Mouse (Mus musculus) lung, embryonic 16.5 days (tissue): ENCODE measurements at regions not wholly inside any gene's neighbourhood (a gene's known extent, or its start where the extent isn't known, plus 50 kb on each side); places are given as distances from the start of the nearest gene placed in this dataset.

ENCODE experiments used
- ATAC-seq: fragments of 200-750 bp; cut with Nextera tagmentation; 2 replicates; pipeline ENCODE4 v1.8.0; 2017; ENCODE audit warnings: low read depth, mild to moderate bottlenecking, moderate library complexity
- H3K27ac ChIP-seq: fragments of 300-500 bp; sonication (generic); 2 replicates; pipeline ENCODE4 v1.5.1; 2014; ENCODE audit warnings: mild to moderate bottlenecking, control low read depth, low read length
- H3K27me3 ChIP-seq: fragments of 300-500 bp; sonication (generic); 2 replicates; pipeline ENCODE4 v1.6.1; 2014; ENCODE audit warnings: low read depth, low read length, mixed read lengths; ENCODE audit not compliant: control insufficient read depth, insufficient read depth
- H3K36me3 ChIP-seq: fragments of 300-500 bp; sonication (generic); 2 replicates; pipeline ENCODE4 v1.6.1; 2014; ENCODE audit warnings: low read length; ENCODE audit not compliant: control insufficient read depth, insufficient read depth
- H3K4me1 ChIP-seq: fragments of 300-500 bp; sonication (generic); replicated peaks from 2 replicates; pipeline ENCODE4 v1.6.1; 2014; ENCODE audit warnings: low read length, mixed read lengths; ENCODE audit not compliant: control insufficient read depth, insufficient read depth
- H3K4me2 ChIP-seq: fragments of 300-500 bp; sonication (generic); 2 replicates; pipeline ENCODE4 v1.6.1; 2014; ENCODE audit warnings: low read depth, low read length, control low read depth
- H3K4me3 ChIP-seq: fragments of 300-500 bp; sonication (generic); 2 replicates; pipeline ENCODE4 v1.5.1; 2014; ENCODE audit warnings: mild to moderate bottlenecking, low read length, control low read depth
- H3K9ac ChIP-seq: fragments of 300-500 bp; sonication (generic); 2 replicates; pipeline ENCODE4 v1.6.1; 2014; ENCODE audit warnings: low read length, control low read depth
- H3K9me3 ChIP-seq: fragments of 300-500 bp; sonication (generic); 2 replicates; pipeline ENCODE4 v1.6.1; 2016; ENCODE audit warnings: low read length; ENCODE audit not compliant: control insufficient read depth
- WGBS: fragments of 180-500 bp; shearing (Covaris S2); extraction: QIAGEN DNeasy Blood & Tissue Kit; methylation state at CpG from one replicate; pipeline ENCODE4 v1.1.7; 2014; 5-methylcytosine and 5-hydroxymethylcytosine counted together

GRCm38 (mm10) chr16:50717306-50718017, 126.5 kb upstream of the Ccdc54 start:
- no peak overlapping the region for H3K9ac ChIP-seq
- 0 out of 2 replicates have a peak, but pooled peaks have one; percentile 20 for ATAC-seq
- H3K27ac ChIP-seq, result no peak overlapping the region
- H3K4me1 ChIP-seq, result no peaks in the 10 kb centered on the region
- no peak overlapping the region for H3K4me2 ChIP-seq
- no peak overlapping the region for H3K4me3 ChIP-seq
- no peaks in the 10 kb centered on the region for H3K9me3 ChIP-seq
- WGBS, result 64% methylated on average over 10 of the region's 10 CpGs
- no peaks in the 10 kb centered on the region for H3K36me3 ChIP-seq
- H3K27me3 ChIP-seq, result no peaks in the 10 kb centered on the region

- Histone ChIP-seq H3K4me2 (no peak overlapping the region), H3K9ac (no peak overlapping the region), H3K27ac (no peak overlapping the region), H3K36me3 (no peaks in the 10 kb centered on the region), H3K9me3 (no peaks in the 10 kb centered on the region), H3K4me3 (no peak overlapping the region), H3K4me1 (no peaks in the 10 kb centered on the region), H3K27me3 (no peaks in the 10 kb centered on the region)
- WGBS, result 38% methylated on average over 6 of the region's 6 CpGs
- ATAC-seq, result no peak
Observed at GRCm38 (mm10) chr16:50709727-50710126, 118.8 kb upstream of the Ccdc54 start.

- no peaks in the 10 kb centered on the region for H3K36me3 ChIP-seq
- no peaks in the 10 kb centered on the region for H3K27me3 ChIP-seq
- ATAC-seq, result no peak
- no peak overlapping the region for H3K9ac ChIP-seq
- no peak overlapping the region for H3K4me3 ChIP-seq
- H3K4me1 ChIP-seq, result no peaks in the 10 kb centered on the region
- no peak overlapping the region for H3K27ac ChIP-seq
- 72% methylated on average over 2 of the region's 2 CpGs for WGBS
- H3K9me3 ChIP-seq, result no peaks in the 10 kb centered on the region
- no peak overlapping the region for H3K4me2 ChIP-seq
Observed at GRCm38 (mm10) chr16:50707906-50708305, 117.0 kb upstream of the Ccdc54 start.

GRCm38 (mm10) chr16:50705921-50706320, 115.0 kb upstream of the Ccdc54 start:
- WGBS, result 36% methylated on average over 4 of the region's 4 CpGs
- Histone ChIP-seq H3K36me3 (no peaks in the 10 kb centered on the region), H3K9ac (no peak overlapping the region)

GRCm38 (mm10) chr16:50700811-50701517, 110.0 kb upstream of the Ccdc54 start:
- H3K4me1 ChIP-seq, result no peaks in the 10 kb centered on the region; the same call in 1 of the 2 replicates
- 56% methylated on average over 8 of the region's 8 CpGs for WGBS
- no peaks in the 10 kb centered on the region for H3K27me3 ChIP-seq

More at GRCm38 (mm10) chr16:50705921-50706320, 115.0 kb upstream of the Ccdc54 start:
- H3K9me3 ChIP-seq, result no peaks in the 10 kb centered on the region
- ATAC-seq, result no peak
- H3K4me3 ChIP-seq, result no peak overlapping the region
- H3K4me2 ChIP-seq, result no peak overlapping the region
- no peak overlapping the region for H3K27ac ChIP-seq
- no peaks in the 10 kb centered on the region; the same call in 1 of the 2 replicates for H3K4me1 ChIP-seq
- H3K27me3 ChIP-seq, result no peaks in the 10 kb centered on the region

GRCm38 (mm10) chr16:50700123-50700522, 109.2 kb upstream of the Ccdc54 start:
- ATAC-seq, result no peak
- Histone ChIP-seq H3K9ac (no peak overlapping the region), H3K27ac (no peak overlapping the region), H3K4me1 (no peaks in the 10 kb centered on the region; the same call in 1 of the 2 replicates), H3K27me3 (no peaks in the 10 kb centered on the region), H3K36me3 (no peaks in the 10 kb centered on the region), H3K9me3 (no peaks in the 10 kb centered on the region), H3K4me3 (no peak overlapping the region), H3K4me2 (no peak overlapping the region)
- 38% methylated on average over 2 of the region's 2 CpGs for WGBS

More at GRCm38 (mm10) chr16:50700811-50701517, 110.0 kb upstream of the Ccdc54 start:
- Histone ChIP-seq H3K9me3 (no peaks in the 10 kb centered on the region), H3K36me3 (no peaks in the 10 kb centered on the region), H3K4me2 (no peak overlapping the region), H3K4me3 (no peak overlapping the region), H3K9ac (no peak overlapping the region), H3K27ac (no peak overlapping the region)
- ATAC-seq, result no peak

- Histone ChIP-seq H3K4me2 (no peak overlapping the region), H3K4me3 (no peak overlapping the region), H3K27ac (no peak overlapping the region), H3K9ac (no peak overlapping the region), H3K36me3 (no peaks in the 10 kb centered on the region), H3K9me3 (no peaks in the 10 kb centered on the region), H3K4me1 (no peaks in the 10 kb centered on the region; the same call in 1 of the 2 replicates), H3K27me3 (no peaks in the 10 kb centered on the region)
- ATAC-seq, result no peak
- 84% methylated on average over 2 of the region's 2 CpGs for WGBS
Observed at GRCm38 (mm10) chr16:50697722-50698121, 106.8 kb upstream of the Ccdc54 start.

- ATAC-seq, result no peak
- no peak overlapping the region for H3K4me2 ChIP-seq
- H3K27me3 ChIP-seq, result no peaks in the 10 kb centered on the region
- no peaks in the 10 kb centered on the region for H3K9me3 ChIP-seq
- H3K27ac ChIP-seq, result no peak overlapping the region
- no peak overlapping the region for H3K9ac ChIP-seq
- WGBS, result 80% methylated on average over 4 of the region's 4 CpGs
- no peak overlapping the region for H3K4me3 ChIP-seq
- H3K36me3 ChIP-seq, result no peaks in the 10 kb centered on the region
- no peaks in the 10 kb centered on the region; the same call in 1 of the 2 replicates for H3K4me1 ChIP-seq
Observed at GRCm38 (mm10) chr16:50696052-50696451, 105.1 kb upstream of the Ccdc54 start.

GRCm38 (mm10) chr16:50694045-50694444, 103.1 kb upstream of the Ccdc54 start:
- Histone ChIP-seq H3K9ac (no peak overlapping the region), H3K27ac (no peak overlapping the region), H3K36me3 (no peaks in the 10 kb centered on the region), H3K4me2 (no peak overlapping the region), H3K4me3 (no peak overlapping the region), H3K4me1 (no peaks in the 10 kb centered on the region), H3K27me3 (no peaks in the 10 kb centered on the region), H3K9me3 (no peaks in the 10 kb centered on the region)
- WGBS, result 54% methylated on average over 2 of the region's 2 CpGs
- no peak for ATAC-seq
